Mouse (Mus musculus) neutrophil, adult 65 days (primary cell): ENCODE results near the gene Sap30l. TPM values are rescaled to one million over a fixed set of nuclear protein-coding genes. Genes with fewer than 3 reads are reported as not detected.

Experiments
- total RNA-seq: library from RNA; stranded (reverse); gene quantifications from 2 replicates; pipeline ENCODE4 v1.2.4, GENCODE M21; 2023

Gene Sap30l
- 22.4 and 24.8 TPM in 2 replicates for total RNA-seq

GRCm38 (mm10) chr11:57800971-57801765 is at the start of gene Sap30l:
TSS of gene Sap30l (plus strand) at chr11:57801637.

GRCm38 (mm10) chr11:57832552-57833201 is 31.2 kb downstream of the Sap30l start, which contains the start of gene Hand1:
TSS of gene Hand1 (minus strand) at chr11:57832818.

Other genes with a start within 250 kb of the Sap30l start
- gene Galnt10, start 156.2 kb upstream of the Sap30l start, total RNA-seq: 13.8 and 15.6 TPM in 2 replicates
- not detected in 2 replicates for gene Hand1, start 31.2 kb downstream of the Sap30l start, total RNA-seq
- 44.4 and 57.2 TPM in 2 replicates for gene Larp1, start 207.4 kb downstream of the Sap30l start, total RNA-seq